Mouse (Mus musculus) megakaryocyte, embryonic 14.5 days (primary cell): ENCODE data around the gene Hsdl2. TPM values are rescaled to one million over a fixed set of nuclear protein-coding genes. Genes with fewer than 3 reads are reported as not detected.

Experiments
- H3K27me3 ChIP-seq: replicated peaks from 2 replicates; pipeline ENCODE3; 2012; ENCODE audit warnings: inconsistent platforms
- H3K36me3 ChIP-seq: replicated peaks from 2 replicates; pipeline ENCODE3; 2012; ENCODE audit warnings: low read length, inconsistent platforms, mixed read lengths
- H3K4me1 ChIP-seq: 2 replicates; pipeline ENCODE4 v1.6.1; 2012; ENCODE audit warnings: inconsistent platforms
- H3K4me3 ChIP-seq: replicated peaks from 2 replicates; pipeline ENCODE3; 2012; ENCODE audit warnings: moderate library complexity, mild to moderate bottlenecking, inconsistent platforms
- H3K9me3 ChIP-seq: 2 replicates; pipeline ENCODE4 v1.6.1; 2012; ENCODE audit warnings: inconsistent platforms
- FLI1 ChIP-seq: IDR thresholded peaks from 2 replicates; pipeline ENCODE4 v1.6.1; 2012; ENCODE audit warnings: low read length, inconsistent platforms, mixed read lengths
- GATA1 ChIP-seq: IDR thresholded peaks from 3 replicates; pipeline ENCODE4 v1.6.1; 2012; ENCODE audit warnings: mixed read lengths, low read length, inconsistent platforms, borderline replicate concordance
- polyA plus RNA-seq: library from polyadenylated mRNA; stranded (reverse); fragments of >175 nt; gene quantifications from 2 replicates; pipeline ENCODE4 v1.2.3, GENCODE M21; 2012; ENCODE audit warnings: low replicate concordance; ENCODE audit not compliant: insufficient read depth

The Hsdl2 gene
- polyA plus RNA-seq, 1 experiment, result 2.2 TPM

DNA sequence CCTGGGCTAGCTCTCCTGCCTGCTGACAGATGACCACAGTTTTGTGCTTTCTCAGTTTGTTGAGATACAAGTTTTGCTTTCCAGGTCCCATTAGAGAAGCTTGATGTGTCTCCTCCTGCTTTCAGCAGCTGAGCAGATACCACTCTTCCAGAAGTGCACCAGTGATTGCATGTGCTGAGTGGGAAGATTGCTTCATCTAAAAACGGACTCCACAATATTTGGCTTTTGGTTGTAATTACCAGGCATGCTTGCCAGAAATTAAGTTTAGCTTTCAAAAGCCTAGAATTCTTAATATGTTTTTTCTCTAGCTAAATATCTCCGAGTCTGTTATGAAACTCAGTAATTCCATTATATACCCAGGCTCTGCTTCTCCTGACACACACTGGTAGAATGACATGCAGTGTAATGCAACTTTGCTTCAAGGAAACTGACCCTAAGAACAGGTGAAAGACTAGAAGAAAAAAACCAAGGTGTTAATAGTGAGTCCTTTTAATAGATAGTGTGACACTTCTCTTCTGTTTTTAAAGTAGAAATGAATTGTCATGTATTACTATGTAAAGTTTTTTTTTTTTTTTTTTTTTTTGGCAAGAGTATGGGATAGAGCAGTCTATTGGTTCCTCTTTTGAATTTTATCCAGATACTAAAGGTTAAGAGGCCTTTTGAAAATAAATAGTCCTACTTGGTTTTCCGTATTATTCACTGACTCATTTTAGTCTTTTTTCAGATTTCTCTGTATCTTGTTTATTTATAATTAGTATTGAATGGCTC lies 85.4 kb downstream of the Hsdl2 start:
- Histone ChIP-seq H3K4me3 (no peak overlapping the region), H3K36me3 (peaks cover 2% of the 10 kb centered on the region), H3K9me3 (peaks cover 7% of the 10 kb centered on the region), H3K27me3 (no peaks in the 10 kb centered on the region), H3K4me1 (peaks cover 13% of the 10 kb centered on the region)
- TF ChIP-seq FLI1, result no peak
- TF ChIP-seq GATA1, result no peak

DNA sequence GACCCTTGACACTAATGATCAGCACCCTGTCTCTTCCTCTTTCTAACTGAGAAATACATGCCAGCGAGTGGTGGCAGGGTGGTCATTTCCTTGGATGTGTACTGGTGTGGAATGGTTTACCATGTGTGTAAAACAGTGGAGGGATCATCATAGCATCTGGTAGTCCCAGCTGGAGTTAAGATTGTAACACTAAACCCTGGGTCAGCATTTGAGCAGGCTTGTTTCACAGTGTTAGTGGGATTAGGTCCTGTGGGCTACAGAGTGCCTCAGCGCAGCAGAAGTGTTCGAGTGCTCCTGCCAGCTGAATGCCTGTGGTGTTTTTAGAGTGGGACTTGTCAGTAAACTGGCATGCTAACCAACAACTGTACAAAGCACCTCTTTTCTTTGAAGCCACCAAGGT lies 86.7 kb downstream of the Hsdl2 start:
- Histone ChIP-seq H3K4me3 (no peak overlapping the region), H3K36me3 (peaks cover 1% of the 10 kb centered on the region), H3K9me3 (peaks cover 7% of the 10 kb centered on the region), H3K4me1 (peaks cover 13% of the 10 kb centered on the region), H3K27me3 (no peaks in the 10 kb centered on the region)
- TF ChIP-seq GATA1 (no peak), FLI1 (no peak)

Other genes starting within 250 kb of the Hsdl2 start
- 3.3 TPM in 1 of 2 replicates, not detected in the other for gene Susd1, start 142.9 kb upstream of the Hsdl2 start, polyA plus RNA-seq
- 14.1 and 20.4 TPM in 2 replicates for gene Ptbp3, start 32.2 kb upstream of the Hsdl2 start, polyA plus RNA-seq
- 0.51 and 2.1 TPM in 2 replicates for gene E130308A19Rik, start 44.6 kb downstream of the Hsdl2 start, polyA plus RNA-seq
- 6.1 and 9.7 TPM in 2 replicates for gene Inip, start 220.0 kb downstream of the Hsdl2 start, polyA plus RNA-seq
- gene Snx30, start 224.3 kb downstream of the Hsdl2 start, polyA plus RNA-seq, result 12.1 and 19.2 TPM in 2 replicates